Mouse (Mus musculus) limb, embryonic 14.5 days (tissue): ENCODE data around the gene Olfr1493-ps1. TPM values are rescaled to one million over a fixed set of nuclear protein-coding genes. Genes with fewer than 3 reads are reported as not detected.

Experiments used
- ATAC-seq: fragments of 200-750 bp; cut with Nextera tagmentation; 2 replicates; pipeline ENCODE4 v1.8.0; 2017; ENCODE audit warnings: low read depth, moderate number of reproducible peaks, moderate TSS enrichment; ENCODE audit not compliant: low FRiP score
- DNase-seq: peaks from one replicate; pipeline ENCODE4 v3.0.0-alpha.2; 2015; ENCODE audit warnings: low spot score
- H3K27ac ChIP-seq: fragments of 300-500 bp; sonication (generic); replicated peaks from 2 replicates; pipeline ENCODE4 v1.5.1; 2014; ENCODE audit warnings: low read depth, mild to moderate bottlenecking, low read length, moderate library complexity, mixed read lengths
- H3K27me3 ChIP-seq: fragments of 300-500 bp; sonication (generic); 2 replicates; pipeline ENCODE4 v1.6.1; 2014; ENCODE audit warnings: low read length, mixed read lengths; ENCODE audit not compliant: control insufficient read depth, insufficient read depth
- H3K36me3 ChIP-seq: fragments of 300-500 bp; sonication (generic); 2 replicates; pipeline ENCODE4 v1.6.1; 2014; ENCODE audit warnings: mild to moderate bottlenecking, low read length, moderate library complexity, mixed read lengths; ENCODE audit not compliant: control insufficient read depth, insufficient read depth
- H3K4me1 ChIP-seq: fragments of 300-500 bp; sonication (generic); 2 replicates; pipeline ENCODE4 v1.6.1; 2014; ENCODE audit warnings: antibody characterized with exemption, low read length, mixed read lengths; ENCODE audit not compliant: control insufficient read depth, insufficient read depth
- H3K4me2 ChIP-seq: fragments of 300-500 bp; sonication (generic); replicated peaks from 2 replicates; pipeline ENCODE4 v1.6.1; 2014; ENCODE audit warnings: low read depth, mild to moderate bottlenecking, low read length, moderate library complexity; ENCODE audit not compliant: severe bottlenecking
- H3K4me3 ChIP-seq: fragments of 300-500 bp; sonication (generic); replicated peaks from 2 replicates; pipeline ENCODE4 v1.5.1; 2014; ENCODE audit warnings: low read length
- H3K9ac ChIP-seq: fragments of 300-500 bp; sonication (generic); 2 replicates; pipeline ENCODE4 v1.6.1; 2014; ENCODE audit warnings: mild to moderate bottlenecking, low read depth, low read length, moderate library complexity; ENCODE audit not compliant: severe bottlenecking
- H3K9me3 ChIP-seq: fragments of 300-500 bp; sonication (generic); 2 replicates; pipeline ENCODE4 v1.6.1; 2016; ENCODE audit warnings: low read length; ENCODE audit not compliant: control insufficient read depth
- POLR2A ChIP-seq: fragments of 200-500 bp; IDR thresholded peaks from 2 replicates; pipeline ENCODE4 v1.8.0; 2012; ENCODE audit warnings: inconsistent platforms, mild to moderate bottlenecking, moderate library complexity, borderline replicate concordance; ENCODE audit not compliant: insufficient read depth, insufficient read length; ENCODE audit errors: extremely low read depth
- WGBS: fragments of 180-500 bp; shearing (Covaris S2); extraction: QIAGEN DNeasy Blood & Tissue Kit; methylation state at CpG from one replicate; pipeline ENCODE4 v1.1.7; 2014; 5-methylcytosine and 5-hydroxymethylcytosine counted together
- polyA plus RNA-seq, 2 experiments: library from polyadenylated mRNA; depleted of rRNA in 1 of 2; stranded (reverse) in 1 of 2; unstranded in 1 of 2; fragments of >200 nt; fragmentation: Nextera tagmentation in 1 of 2; extraction: Ambion mirVana in 1 of 2; gene quantifications; 2 replicates each; pipeline versions ENCODE4 v1.2.1 to v1.2.3; 2012 to 2014

Gene Olfr1493-ps1
- polyA plus RNA-seq (2012; rRNA removed) (not detected in 2 replicates), polyA plus RNA-seq (2014; fragmentation: Nextera tagmentation; extraction: Ambion mirVana) (not detected in 2 replicates)

- WGBS, result 49% methylated on average over 2 of the region's 2 CpGs
- ATAC-seq, result no peak
- Histone ChIP-seq H3K4me2 (no peak within 1 kb of the TSS), H3K9me3 (no peaks in the 10 kb centered on the region), H3K9ac (no peak within 1 kb of the TSS), H3K27ac (no peak within 1 kb of the TSS), H3K4me1 (no peaks in the 10 kb centered on the region), H3K4me3 (no peak within 1 kb of the TSS), H3K27me3 (no peaks in the 10 kb centered on the region), H3K36me3 (no peaks in the 10 kb centered on the region)
- DNase-seq, result no peak
- no peak for TF ChIP-seq POLR2A
Observed at GRCm38 (mm10) chr19:13722978-13723377, at the start of gene Olfr1493-ps1. Gene Olfr1493-ps1, plus strand, starts transcription at chr19:13723278.

GRCm38 (mm10) chr19:13696968-13697367 is 26.1 kb upstream of the Olfr1493-ps1 start, which contains the start of gene Olfr1491:
Gene Olfr1491, plus strand, starts transcription at chr19:13697268.
- 77% methylated on average over 3 of the region's 3 CpGs for WGBS

GRCm38 (mm10) chr19:13739428-13739827 is 16.4 kb downstream of the Olfr1493-ps1 start, which contains the start of gene Olfr1494:
Gene Olfr1494, plus strand, starts transcription at chr19:13739728.
- no peaks in the 10 kb centered on the region for H3K9me3 ChIP-seq
- DNase-seq (no peak), ATAC-seq (no peak)
- H3K27me3 ChIP-seq, result no peaks in the 10 kb centered on the region
- no peaks in the 10 kb centered on the region for H3K4me1 ChIP-seq
- no peak within 1 kb of the TSS for H3K27ac ChIP-seq
- no peak within 1 kb of the TSS for H3K9ac ChIP-seq
- TF ChIP-seq POLR2A, result no peak
- WGBS, result 80% methylated on average over 4 of the region's 4 CpGs
- H3K4me3 ChIP-seq, result no peak within 1 kb of the TSS
- H3K36me3 ChIP-seq, result no peaks in the 10 kb centered on the region
- no peak within 1 kb of the TSS for H3K4me2 ChIP-seq

More at GRCm38 (mm10) chr19:13696968-13697367, 26.1 kb upstream of the Olfr1493-ps1 start, which contains the start of gene Olfr1491:
- Histone ChIP-seq H3K27ac (no peak within 1 kb of the TSS), H3K4me3 (no peak within 1 kb of the TSS), H3K4me2 (no peak within 1 kb of the TSS), H3K9me3 (no peaks in the 10 kb centered on the region), H3K27me3 (no peaks in the 10 kb centered on the region), H3K4me1 (no peaks in the 10 kb centered on the region), H3K36me3 (no peaks in the 10 kb centered on the region), H3K9ac (no peak within 1 kb of the TSS)
- no peak for DNase-seq
- no peak for TF ChIP-seq POLR2A
- ATAC-seq, result no peak

GRCm38 (mm10) chr19:13749366-13749765 is 26.3 kb downstream of the Olfr1493-ps1 start:
- Histone ChIP-seq H3K27ac (no peak overlapping the region), H3K4me2 (no peak overlapping the region), H3K36me3 (no peaks in the 10 kb centered on the region), H3K9me3 (no peaks in the 10 kb centered on the region), H3K4me1 (no peaks in the 10 kb centered on the region), H3K9ac (no peak overlapping the region), H3K27me3 (no peaks in the 10 kb centered on the region), H3K4me3 (no peak overlapping the region)
- DNase-seq, result no peak
- ATAC-seq, result no peak
- no peak for TF ChIP-seq POLR2A
- WGBS, result 88% methylated on average over 1 of the region's 1 CpGs

- TF ChIP-seq POLR2A, result no peak
- no peak within 1 kb of the TSS for H3K4me3 ChIP-seq
- H3K27ac ChIP-seq, result no peak within 1 kb of the TSS
- no peaks in the 10 kb centered on the region for H3K36me3 ChIP-seq
- H3K4me1 ChIP-seq, result no peaks in the 10 kb centered on the region
- H3K9me3 ChIP-seq, result no peaks in the 10 kb centered on the region
- DNase-seq (no peak), ATAC-seq (no peak)
- no peak within 1 kb of the TSS for H3K4me2 ChIP-seq
- H3K27me3 ChIP-seq, result no peaks in the 10 kb centered on the region
- 82% methylated on average over 3 of the region's 3 CpGs for WGBS
- no peak within 1 kb of the TSS for H3K9ac ChIP-seq
Observed at GRCm38 (mm10) chr19:13764306-13764705, 41.2 kb downstream of the Olfr1493-ps1 start, which contains the start of gene Olfr1495. Gene Olfr1495, plus strand, starts transcription at chr19:13764606.
